Mouse (Mus musculus) testis, postnatal 10 days (tissue): Measurements from ENCODE around the gene Dek.

Experiments used
- DNase-seq: peaks from one replicate; pipeline ENCODE4 v3.0.0; 2021; ENCODE audit warnings: low spot score

Gene Dek

GRCm38 (mm10) chr13:47105711-47106579, at the start of gene Dek:
Gene Dek (minus strand): TSS chr13:47106201.
- DNase-seq = peak; percentile 87

- DNase-seq = no peak
Observed at GRCm38 (mm10) chr13:47154866-47155265, 48.9 kb upstream of the Dek start.

- no peak for DNase-seq
Observed at GRCm38 (mm10) chr13:47153206-47153605, 47.2 kb upstream of the Dek start.

- no peak for DNase-seq
Observed at GRCm38 (mm10) chr13:47152390-47152789, 46.4 kb upstream of the Dek start.

- no peak for DNase-seq
Observed at GRCm38 (mm10) chr13:47151060-47151459, 45.1 kb upstream of the Dek start.

GRCm38 (mm10) chr13:47149993-47150392, 44.0 kb upstream of the Dek start:
- DNase-seq = no peak

- no peak for DNase-seq
Observed at GRCm38 (mm10) chr13:47148573-47148972, 42.6 kb upstream of the Dek start.

- DNase-seq = no peak
Observed at GRCm38 (mm10) chr13:47146388-47146787, 40.4 kb upstream of the Dek start.

GRCm38 (mm10) chr13:47145939-47146338, 39.9 kb upstream of the Dek start:
- no peak for DNase-seq

- no peak for DNase-seq
Observed at GRCm38 (mm10) chr13:47142764-47143163, 36.8 kb upstream of the Dek start.

- no peak for DNase-seq
Observed at GRCm38 (mm10) chr13:47135741-47136140, 29.7 kb upstream of the Dek start.

GRCm38 (mm10) chr13:47134836-47135235, 28.8 kb upstream of the Dek start:
- DNase-seq = no peak

- DNase-seq = no peak
Observed at GRCm38 (mm10) chr13:47133058-47133457, 27.1 kb upstream of the Dek start.

GRCm38 (mm10) chr13:47129090-47129489, 23.1 kb upstream of the Dek start:
- no peak for DNase-seq

GRCm38 (mm10) chr13:47125595-47125994, 19.6 kb upstream of the Dek start:
- no peak for DNase-seq

GRCm38 (mm10) chr13:47124986-47125385, 19.0 kb upstream of the Dek start:
- no peak for DNase-seq

- no peak for DNase-seq
Observed at GRCm38 (mm10) chr13:47124449-47124848, 18.4 kb upstream of the Dek start.

- peak; percentile 78 for DNase-seq
Observed at GRCm38 (mm10) chr13:47122537-47123430, 16.8 kb upstream of the Dek start, which contains the start of gene Rnf144b. Gene Rnf144b (plus strand): TSS chr13:47122656.

GRCm38 (mm10) chr13:47121333-47121889, 15.4 kb upstream of the Dek start:
- no peak for DNase-seq

- no peak for DNase-seq
Observed at GRCm38 (mm10) chr13:47116000-47116399, 10.0 kb upstream of the Dek start.

GRCm38 (mm10) chr13:47112924-47113323, 6.9 kb upstream of the Dek start:
- DNase-seq = no peak

GRCm38 (mm10) chr13:47112056-47112455, 6.1 kb upstream of the Dek start:
- no peak for DNase-seq
